ENCODE assay signal across 14 mouse cellular contexts in genomic region chr10:75548486-75548885, GRCm38 (mm10). TPM values are rescaled to one million over a fixed set of nuclear protein-coding genes. Genes with fewer than 3 reads are reported as not detected.
A peak's percentile ranks its signal among the peaks of the same experiment; 100 is the strongest.
DNase-seq lines count a peak whose midpoint lies in the region; ATAC-seq and TF ChIP-seq lines count a peak whose summit lies in the region.
"Had no signal": no experiment of that assay in that cellular context is flagged by ENCODE, and none has a peak within 500 bp of the region (broad histone marks: within the 10 kb centered on the region; RNA-seq: fewer than 3 reads in every experiment).

No protein-coding gene starts in this region.

- H3ac ChIP-seq in C2C12 (ENCODE audit: control insufficient read depth, insufficient read length, low read depth) = no peak overlapping the region

- no peak overlapping the region for H3K4me2 ChIP-seq in hindbrain, embryonic 13.5 days
- no peak overlapping the region for H3K4me2 ChIP-seq in hindbrain, embryonic 11.5 days (replicated peaks; ENCODE audit: low read depth, low read length)
- H3K4me2 ChIP-seq in embryonic facial prominence, embryonic 14.5 days (ENCODE audit: low read depth, low read length) = no peak overlapping the region
- peak overlapping the region; percentile 40 for H3K4me2 ChIP-seq in limb, embryonic 12.5 days
- H3K4me2 ChIP-seq: liver, embryonic 15.5 days had no signal

- TF ChIP-seq CTCF in C2C12 (IDR thresholded peaks at IDR 0.05; ENCODE audit: control insufficient read depth, insufficient read depth, insufficient read length) = no peak

- H3K9ac ChIP-seq in hindbrain, embryonic 13.5 days = no peak overlapping the region
- no peak overlapping the region for H3K9ac ChIP-seq in hindbrain, embryonic 11.5 days (ENCODE audit: low read depth, low read length)
- H3K9ac ChIP-seq in embryonic facial prominence, embryonic 14.5 days (ENCODE audit: low read depth, low read length) = no peak overlapping the region
- H3K9ac ChIP-seq in limb, embryonic 12.5 days (replicated peaks) = no peak overlapping the region
- H3K9ac ChIP-seq: liver, embryonic 15.5 days had no signal

- peaks cover 7% of the 10 kb centered on the region; the same call in 1 of the 2 replicates for H3K4me1 ChIP-seq in hindbrain, embryonic 13.5 days (replicated peaks)
- no peaks in the 10 kb centered on the region for H3K4me1 ChIP-seq in hindbrain, embryonic 11.5 days (replicated peaks; ENCODE audit: control insufficient read depth, insufficient read depth, low read length)
- 0 out of 2 replicates have a peak, but pooled peaks cover 3% of the 10 kb centered on the region for H3K4me1 ChIP-seq in embryonic facial prominence, embryonic 14.5 days (ENCODE audit: control insufficient read depth, insufficient read depth, low read length)
- H3K4me1 ChIP-seq in limb, embryonic 12.5 days (replicated peaks) = peaks cover 28% of the 10 kb centered on the region

- H3K4me3 ChIP-seq in hindbrain, embryonic 13.5 days = no peak overlapping the region
- H3K4me3 ChIP-seq in hindbrain, embryonic 11.5 days (ENCODE audit: low read depth, low read length) = no peak overlapping the region
- no peak overlapping the region for H3K4me3 ChIP-seq in C2C12 (ENCODE audit: insufficient read depth, poor library complexity, severe bottlenecking)
- no peak overlapping the region for H3K4me3 ChIP-seq in embryonic facial prominence, embryonic 14.5 days (ENCODE audit: low read depth, low read length)
- H3K4me3 ChIP-seq in limb, embryonic 12.5 days (replicated peaks) = peak overlapping the region; percentile 7; the same call in 1 of the 2 replicates
- H3K4me3 ChIP-seq: liver, embryonic 15.5 days had no signal

- WGBS in hindbrain, embryonic 13.5 days = 54% methylated on average over 14 of the region's 14 CpGs
- WGBS in hindbrain, embryonic 11.5 days = 81% methylated on average over 14 of the region's 14 CpGs
- 65% methylated on average over 14 of the region's 14 CpGs for WGBS in embryonic facial prominence, embryonic 14.5 days
- 42% methylated on average over 14 of the region's 14 CpGs for WGBS in limb, embryonic 12.5 days

- no peak for DNase-seq in hindbrain, embryonic 11.5 days (ENCODE audit: low spot score)
- peak; percentile 42 for DNase-seq in embryonic facial prominence, embryonic 14.5 days (ENCODE audit: low spot score)
- DNase-seq in thymus, postnatal 0 days (ENCODE audit: low spot score) = no peak
- no peak for DNase-seq in thymus, adult 18-20 months
- DNase-seq: adrenal gland, adult 2 months; cerebellum, adult 9-11 months; heart, postnatal 10 days; layer of hippocampus, adult 9-11 months; thymus, postnatal 36 days had no signal

- no peaks in the 10 kb centered on the region for H3K79me2 ChIP-seq in C2C12 (ENCODE audit: control insufficient read depth, insufficient read depth)

- no peak overlapping the region for H3K27ac ChIP-seq in hindbrain, embryonic 13.5 days
- H3K27ac ChIP-seq in hindbrain, embryonic 11.5 days (ENCODE audit: low read depth, low read length) = no peak overlapping the region
- no peak overlapping the region; the same call in 1 of the 2 replicates for H3K27ac ChIP-seq in embryonic facial prominence, embryonic 14.5 days (replicated peaks; ENCODE audit: low read depth, low read length)
- H3K27ac ChIP-seq in limb, embryonic 12.5 days = peak overlapping the region; percentile 72
- H3K27ac ChIP-seq: liver, embryonic 15.5 days had no signal

- H3K9me3 ChIP-seq in hindbrain, embryonic 13.5 days = peaks cover 4% of the 10 kb centered on the region; the same call in 1 of the 2 replicates
- H3K9me3 ChIP-seq in hindbrain, embryonic 11.5 days (ENCODE audit: control insufficient read depth, low read length) = no peaks in the 10 kb centered on the region
- peaks cover 11% of the 10 kb centered on the region; the same call in 1 of the 2 replicates for H3K9me3 ChIP-seq in embryonic facial prominence, embryonic 14.5 days (ENCODE audit: control insufficient read depth, low read length)
- peaks cover 11% of the 10 kb centered on the region; the same call in 1 of the 2 replicates for H3K9me3 ChIP-seq in limb, embryonic 12.5 days
- H3K9me3 ChIP-seq: liver, embryonic 15.5 days had no signal

- H3K36me3 ChIP-seq in hindbrain, embryonic 13.5 days = peaks cover 16% of the 10 kb centered on the region
- no peaks in the 10 kb centered on the region for H3K36me3 ChIP-seq in hindbrain, embryonic 11.5 days (ENCODE audit: control insufficient read depth, insufficient read depth, low read length)
- H3K36me3 ChIP-seq in C2C12 (ENCODE audit: control insufficient read depth, insufficient read depth) = no peaks in the 10 kb centered on the region
- no peaks in the 10 kb centered on the region for H3K36me3 ChIP-seq in embryonic facial prominence, embryonic 14.5 days (ENCODE audit: control insufficient read depth, insufficient read depth, low read length)
- H3K36me3 ChIP-seq in limb, embryonic 12.5 days = no peaks in the 10 kb centered on the region
- H3K36me3 ChIP-seq: liver, embryonic 15.5 days had no signal

- ATAC-seq in hindbrain, embryonic 13.5 days (ENCODE audit: low FRiP score) = peak; percentile 57; the same call in 1 of the 2 replicates
- no peak for ATAC-seq in hindbrain, embryonic 11.5 days (ENCODE audit: low FRiP score)
- ATAC-seq in embryonic facial prominence, embryonic 14.5 days (ENCODE audit: low read depth) = no peak
- ATAC-seq in limb, embryonic 12.5 days (ENCODE audit: insufficient number of reproducible peaks, insufficient read depth, low FRiP score, low TSS enrichment, low read depth) = peak; percentile 64; the same call in 1 of the 2 replicates
- no peak for ATAC-seq in cerebellum, adult (ENCODE audit: insufficient number of reproducible peaks, low FRiP score, low TSS enrichment)

- no peaks in the 10 kb centered on the region for H3K27me3 ChIP-seq in hindbrain, embryonic 13.5 days
- no peaks in the 10 kb centered on the region for H3K27me3 ChIP-seq in hindbrain, embryonic 11.5 days (ENCODE audit: control insufficient read depth, insufficient read depth, low read length)
- no peaks in the 10 kb centered on the region for H3K27me3 ChIP-seq in C2C12 (ENCODE audit: control insufficient read depth, insufficient read depth, insufficient read length)
- H3K27me3 ChIP-seq in embryonic facial prominence, embryonic 14.5 days (replicated peaks; ENCODE audit: control insufficient read depth, insufficient read depth, low read length) = no peaks in the 10 kb centered on the region
- H3K27me3 ChIP-seq in limb, embryonic 12.5 days = no peaks in the 10 kb centered on the region

- H3K79me3 ChIP-seq in C2C12 (ENCODE audit: low read depth) = no peaks in the 10 kb centered on the region

TF ChIP-seq in C2C12, 6 proteins besides CTCF, POLR2A, EP300 and RAD21 (continues in another document):
- TF ChIP-seq CEBPB (IDR thresholded peaks at IDR 0.05; ENCODE audit: low read depth) (no peak), MYOD1 (IDR thresholded peaks at IDR 0.05; ENCODE audit: control insufficient read depth, insufficient read length, low read depth) (no peak), MYOG (IDR thresholded peaks at IDR 0.05; ENCODE audit: control insufficient read depth, extremely low read depth, insufficient read length) (no peak)

RNA-seq across cellular contexts. Expression of gene Lrrc75b, which starts 11.6 kb away (rescaled TPM):
- polyA plus RNA-seq in hindbrain, embryonic 13.5 days (2015; fragmentation: Nextera tagmentation; extraction: Ambion mirVana) = 24.8 and 27.3 TPM in 2 replicates
- 4.8 and 6.2 TPM in 2 replicates for polyA plus RNA-seq in hindbrain, embryonic 11.5 days (2014; fragmentation: Nextera tagmentation; extraction: Ambion mirVana)
- 3.8 TPM for polyA plus RNA-seq in C2C12 (2012; fragmentation: generic; extraction: Trizol)
- polyA plus RNA-seq in embryonic facial prominence, embryonic 14.5 days (2014; fragmentation: Nextera tagmentation; extraction: Ambion mirVana) = 5.7 and 7.9 TPM in 2 replicates
- 0.93 and 1.3 TPM in 2 replicates for polyA plus RNA-seq in limb, embryonic 12.5 days (2016; fragmentation: Nextera tagmentation; extraction: Ambion mirVana)
- 0.41 and 0.86 TPM in 2 replicates for polyA plus RNA-seq in thymus, postnatal 0 days (2015; fragmentation: Nextera tagmentation; extraction: Ambion mirVana)

RNA-seq across cellular contexts. Expression of gene Ggt1, which starts 12.9 kb away (rescaled TPM):
- 1.2 and 1.8 TPM in 2 replicates for polyA plus RNA-seq in hindbrain, embryonic 13.5 days (2015; fragmentation: Nextera tagmentation; extraction: Ambion mirVana)
- polyA plus RNA-seq in hindbrain, embryonic 11.5 days (2014; fragmentation: Nextera tagmentation; extraction: Ambion mirVana) = 1.7 and 2.2 TPM in 2 replicates
- 0.12 TPM for polyA plus RNA-seq in C2C12 (2012; fragmentation: generic; extraction: Trizol)
- polyA plus RNA-seq in embryonic facial prominence, embryonic 14.5 days (2014; fragmentation: Nextera tagmentation; extraction: Ambion mirVana) = 0.39 and 1.4 TPM in 2 replicates
- 0.79 and 0.88 TPM in 2 replicates for polyA plus RNA-seq in limb, embryonic 12.5 days (2016; fragmentation: Nextera tagmentation; extraction: Ambion mirVana)
- 0.90 and 1.5 TPM in 2 replicates for polyA plus RNA-seq in thymus, postnatal 0 days (2015; fragmentation: Nextera tagmentation; extraction: Ambion mirVana)

RNA-seq across cellular contexts. Expression of gene Gucd1, which starts 30.7 kb away (rescaled TPM):
- 22.3 and 22.9 TPM in 2 replicates for polyA plus RNA-seq in hindbrain, embryonic 13.5 days (2015; fragmentation: Nextera tagmentation; extraction: Ambion mirVana)
- 26.7 and 29.8 TPM in 2 replicates for polyA plus RNA-seq in hindbrain, embryonic 11.5 days (2014; fragmentation: Nextera tagmentation; extraction: Ambion mirVana)
- 15.7 TPM for polyA plus RNA-seq in C2C12 (2012; fragmentation: generic; extraction: Trizol)
- polyA plus RNA-seq in embryonic facial prominence, embryonic 14.5 days (2014; fragmentation: Nextera tagmentation; extraction: Ambion mirVana) = 32.9 and 35.8 TPM in 2 replicates
- 24.0 and 30.0 TPM in 2 replicates for polyA plus RNA-seq in limb, embryonic 12.5 days (2016; fragmentation: Nextera tagmentation; extraction: Ambion mirVana)
- polyA plus RNA-seq in thymus, postnatal 0 days (2015; fragmentation: Nextera tagmentation; extraction: Ambion mirVana) = 17.5 and 18.2 TPM in 2 replicates

RNA-seq across cellular contexts. Expression of gene Snrpd3, which starts 31.1 kb away (rescaled TPM):
- 148 and 153 TPM in 2 replicates for polyA plus RNA-seq in hindbrain, embryonic 13.5 days (2015; fragmentation: Nextera tagmentation; extraction: Ambion mirVana)
- polyA plus RNA-seq in hindbrain, embryonic 11.5 days (2014; fragmentation: Nextera tagmentation; extraction: Ambion mirVana) = 180 and 205 TPM in 2 replicates
- polyA plus RNA-seq in C2C12 (2012; fragmentation: generic; extraction: Trizol) = 358 TPM
- 147 and 162 TPM in 2 replicates for polyA plus RNA-seq in embryonic facial prominence, embryonic 14.5 days (2014; fragmentation: Nextera tagmentation; extraction: Ambion mirVana)
- polyA plus RNA-seq in limb, embryonic 12.5 days (2016; fragmentation: Nextera tagmentation; extraction: Ambion mirVana) = 179 and 203 TPM in 2 replicates
- polyA plus RNA-seq in thymus, postnatal 0 days (2015; fragmentation: Nextera tagmentation; extraction: Ambion mirVana) = 149 and 167 TPM in 2 replicates

RNA-seq across cellular contexts. Expression of gene Ggt5, which starts 40.7 kb away (rescaled TPM):
- 1.9 TPM in 2 replicates for polyA plus RNA-seq in hindbrain, embryonic 13.5 days (2015; fragmentation: Nextera tagmentation; extraction: Ambion mirVana)
- polyA plus RNA-seq in hindbrain, embryonic 11.5 days (2014; fragmentation: Nextera tagmentation; extraction: Ambion mirVana) = 0.31 and 0.66 TPM in 2 replicates
- polyA plus RNA-seq in C2C12 (2012; fragmentation: generic; extraction: Trizol) = not detected
- 3.1 and 3.9 TPM in 2 replicates for polyA plus RNA-seq in embryonic facial prominence, embryonic 14.5 days (2014; fragmentation: Nextera tagmentation; extraction: Ambion mirVana)
- 0.70 and 1.1 TPM in 2 replicates for polyA plus RNA-seq in limb, embryonic 12.5 days (2016; fragmentation: Nextera tagmentation; extraction: Ambion mirVana)
- 11.9 and 12.0 TPM in 2 replicates for polyA plus RNA-seq in thymus, postnatal 0 days (2015; fragmentation: Nextera tagmentation; extraction: Ambion mirVana)

Comparison
In these comparisons a context has a peak if more than half of its experiments do, and no peak if none do; other contexts are left out.
1. ATAC-seq: peak in hindbrain, embryonic 13.5 days (single experiment) and limb, embryonic 12.5 days (single experiment); none in hindbrain, embryonic 11.5 days (single experiment), embryonic facial prominence, embryonic 14.5 days (single experiment) and cerebellum, adult (single experiment).